Mouse (Mus musculus) olfactory bulb, adult 2 months (tissue): ENCODE results near the gene Mrpl53. TPM values are rescaled to one million over a fixed set of nuclear protein-coding genes. Genes with fewer than 3 reads are reported as not detected.
A peak's percentile ranks its signal among the peaks of the same experiment; 100 is the strongest.

Source experiments
- H3K27ac ChIP-seq: fragments of 200-500 bp; 2 replicates; pipeline ENCODE4 v1.5.1; 2012; ENCODE audit warnings: low read depth, low read length; ENCODE audit not compliant: insufficient read depth
- H3K4me1 ChIP-seq: fragments of 200-500 bp; 2 replicates; pipeline ENCODE4 v1.6.1; 2012; ENCODE audit warnings: low read length; ENCODE audit not compliant: control insufficient read depth, insufficient read depth
- H3K4me3 ChIP-seq: fragments of 200-500 bp; 2 replicates; pipeline ENCODE4 v1.5.1; 2012; ENCODE audit warnings: mild to moderate bottlenecking, low read depth, low read length, moderate library complexity; ENCODE audit not compliant: insufficient read depth
- CTCF ChIP-seq: fragments of 200-500 bp; IDR thresholded peaks from 2 replicates; pipeline ENCODE4 v1.5.1; 2012; ENCODE audit warnings: low read depth, mild to moderate bottlenecking, low read length, moderate library complexity; ENCODE audit not compliant: insufficient read depth
- POLR2A ChIP-seq: fragments of 200-500 bp; IDR thresholded peaks from 2 replicates; pipeline ENCODE4 v1.6.1; 2012; ENCODE audit warnings: mild to moderate bottlenecking, low read depth, low read length, moderate library complexity; ENCODE audit not compliant: insufficient read depth
- WGBS: fragments of 180-500 bp; shearing (Covaris S2); methylation state at CpG from one replicate; pipeline ENCODE4 v1.1.7; 2018; 5-methylcytosine and 5-hydroxymethylcytosine counted together
- polyA plus RNA-seq: library from polyadenylated mRNA; stranded (reverse); fragments of >200 nt; gene quantifications from 2 replicates; pipeline ENCODE4 v1.2.4, GENCODE M21; 2012; ENCODE audit warnings: low replicate concordance; ENCODE audit not compliant: missing spikeins, insufficient read depth, insufficient read length

Mrpl53 gene
- polyA plus RNA-seq, 1 experiment = not detected

GRCm38 (mm10) chr6:83140044-83140443, 31.2 kb downstream of the Mrpl53 start:
- 77% methylated on average over 8 of the region's 8 CpGs for WGBS
- H3K4me3 ChIP-seq = no peak overlapping the region
- peaks cover 32% of the 10 kb centered on the region for H3K4me1 ChIP-seq
- TF ChIP-seq POLR2A (no peak), CTCF (no peak)
- H3K27ac ChIP-seq = no peak overlapping the region

- H3K27ac ChIP-seq = peak overlapping the region; percentile 91
- TF ChIP-seq POLR2A (no peak), CTCF (no peak)
- 53% methylated on average over 4 of the region's 4 CpGs for whole genome bisulfite sequencing
- peak overlapping the region; percentile 53 for H3K4me3 ChIP-seq
- H3K4me1 ChIP-seq = peaks cover 29% of the 10 kb centered on the region
These were observed 32.8 kb downstream of the Mrpl53 start for GRCm38 (mm10) chr6:83141636-83142035.

GRCm38 (mm10) chr6:83142211-83142731, 33.4 kb downstream of the Mrpl53 start:
- TF ChIP-seq CTCF = no peak
- peak; percentile 78 for TF ChIP-seq POLR2A
- 3% methylated on average over 41 of the region's 41 CpGs for WGBS
- H3K4me1 ChIP-seq = peaks cover 26% of the 10 kb centered on the region
- peak overlapping the region; percentile 91 for H3K27ac ChIP-seq
- peak overlapping the region; percentile 53 for H3K4me3 ChIP-seq

- H3K4me3 ChIP-seq = peak overlapping the region; percentile 53
- H3K4me1 ChIP-seq = peaks cover 24% of the 10 kb centered on the region
- TF ChIP-seq CTCF (no peak), POLR2A (no peak)
- 65% methylated on average over 11 of the region's 11 CpGs for WGBS
- H3K27ac ChIP-seq = 0 out of 2 replicates have a peak overlapping the region, but pooled peaks have one; percentile 41
These were observed 34.0 kb downstream of the Mrpl53 start for GRCm38 (mm10) chr6:83142886-83143285.

- Histone ChIP-seq H3K4me1 (peaks cover 25% of the 10 kb centered on the region), H3K27ac (no peak overlapping the region), H3K4me3 (no peak overlapping the region)
- no peak for TF ChIP-seq CTCF
- TF ChIP-seq POLR2A = no peak
- 27% methylated on average over 2 of the region's 2 CpGs for WGBS
These were observed 36.4 kb downstream of the Mrpl53 start for GRCm38 (mm10) chr6:83145209-83145608.

GRCm38 (mm10) chr6:83145805-83146204, 37.0 kb downstream of the Mrpl53 start:
- TF ChIP-seq CTCF (no peak), POLR2A (no peak)
- 72% methylated on average over 9 of the region's 9 CpGs for WGBS
- Histone ChIP-seq H3K4me3 (no peak overlapping the region), H3K4me1 (peaks cover 25% of the 10 kb centered on the region), H3K27ac (no peak overlapping the region)

GRCm38 (mm10) chr6:83147280-83147679, 38.4 kb downstream of the Mrpl53 start:
- 60% methylated on average over 7 of the region's 7 CpGs for WGBS
- H3K4me1 ChIP-seq = peaks cover 19% of the 10 kb centered on the region
- no peak overlapping the region for H3K27ac ChIP-seq
- no peak overlapping the region for H3K4me3 ChIP-seq
- TF ChIP-seq CTCF (no peak), POLR2A (no peak)

- no peak overlapping the region for H3K4me3 ChIP-seq
- H3K4me1 ChIP-seq = peaks cover 20% of the 10 kb centered on the region
- WGBS = 39% methylated on average over 8 of the region's 8 CpGs
- no peak for TF ChIP-seq CTCF
- TF ChIP-seq POLR2A = no peak
- H3K27ac ChIP-seq = no peak overlapping the region
These were observed 42.9 kb downstream of the Mrpl53 start for GRCm38 (mm10) chr6:83151721-83152120.

GRCm38 (mm10) chr6:83153038-83153437, 44.2 kb downstream of the Mrpl53 start:
- H3K27ac ChIP-seq = no peak overlapping the region
- 90% methylated on average over 12 of the region's 12 CpGs for WGBS

GRCm38 (mm10) chr6:83153485-83153884, 44.6 kb downstream of the Mrpl53 start:
- TF ChIP-seq POLR2A (no peak), CTCF (no peak)
- 83% methylated on average over 5 of the region's 5 CpGs for WGBS
- H3K4me3 ChIP-seq = no peak overlapping the region
- peaks cover 9% of the 10 kb centered on the region for H3K4me1 ChIP-seq
- H3K27ac ChIP-seq = no peak overlapping the region

More at GRCm38 (mm10) chr6:83153038-83153437, 44.2 kb downstream of the Mrpl53 start:
- H3K4me1 ChIP-seq = peaks cover 10% of the 10 kb centered on the region
- TF ChIP-seq CTCF = no peak
- TF ChIP-seq POLR2A = no peak
- H3K4me3 ChIP-seq = no peak overlapping the region
